Mouse (Mus musculus) lung, adult 2 months (tissue): ENCODE measurements around the gene Rnf169.

Experiments
- CTCF ChIP-seq: fragments of 200-500 bp; IDR thresholded peaks from 2 replicates; pipeline ENCODE4 v1.5.1; 2011; ENCODE audit warnings: mild to moderate bottlenecking, low read length, control low read depth; ENCODE audit not compliant: insufficient read depth
- POLR2A ChIP-seq: fragments of 200-500 bp; IDR thresholded peaks from 2 replicates; pipeline ENCODE4 v1.6.1; 2011; ENCODE audit warnings: low read depth, mild to moderate bottlenecking, control low read depth, low read length, borderline replicate concordance; ENCODE audit errors: extremely low read depth

- TF ChIP-seq CTCF (no peak), POLR2A (no peak)
These were observed 86.3 kb downstream of the Rnf169 start for GRCm38 (mm10) chr7:99893967-99894366.
